Mouse (Mus musculus) kidney, adult 2 months (tissue): ENCODE measurements around the gene Slc19a1.

Experiments used
- CTCF ChIP-seq: fragments of 200-500 bp; conservative IDR thresholded peaks from 2 replicates; pipeline ENCODE4 v1.5.1; 2011; ENCODE audit warnings: low read depth, mild to moderate bottlenecking, control low read depth, low read length, moderate library complexity, mixed read lengths; ENCODE audit not compliant: insufficient read depth, insufficient read length
- POLR2A ChIP-seq: fragments of 200-500 bp; IDR thresholded peaks from one replicate; pipeline ENCODE4 v1.6.1; 2011; ENCODE audit warnings: low read depth, low read length, control low read depth

DNA sequence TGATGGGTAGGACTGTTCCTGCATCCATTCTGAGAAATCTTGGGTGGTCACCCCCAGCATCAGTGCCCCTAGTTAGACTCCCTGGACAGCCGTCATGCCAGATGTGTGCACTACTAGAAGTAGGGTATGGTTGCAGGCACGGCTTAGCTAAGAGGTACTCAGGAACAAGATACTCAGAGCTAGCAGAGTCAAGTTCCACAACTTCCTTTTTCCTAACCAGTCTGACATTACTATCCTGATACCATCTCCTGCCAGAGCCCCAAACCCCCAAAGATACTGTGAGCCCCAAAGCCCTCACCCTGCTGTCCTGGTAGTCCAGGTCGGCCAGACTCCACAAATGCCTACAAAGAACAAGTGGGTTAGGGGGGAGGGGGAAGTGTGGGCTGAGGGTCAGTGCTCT is 32.2 kb downstream of the Slc19a1 start:
- TF ChIP-seq POLR2A (no peak), CTCF (no peak)
